Mouse (Mus musculus): ENCODE results near the gene Foxn2.

DNA sequence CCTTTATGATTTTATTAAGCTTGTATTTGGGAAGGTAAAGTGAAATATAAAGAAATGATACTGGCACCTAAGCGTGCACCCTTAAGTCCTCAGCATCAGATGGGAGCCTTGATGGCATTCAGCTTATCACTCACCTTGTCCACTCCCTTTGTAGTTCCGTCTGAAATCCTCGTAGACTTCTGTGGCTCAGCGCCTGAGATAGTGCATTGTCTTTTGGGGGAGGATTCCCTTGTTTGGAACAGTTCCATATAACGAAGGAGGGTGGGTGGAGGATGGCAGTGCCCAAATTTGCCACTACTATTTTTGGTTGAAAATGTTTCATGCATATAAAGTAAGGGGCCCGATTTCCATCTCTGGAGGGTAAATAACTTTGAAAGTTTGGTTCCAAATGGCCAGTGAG lies 90.7 kb downstream of the Foxn2 start:
- TF ChIP-seq POLR2A (IDR thresholded peaks at IDR 0.05; ENCODE audit: low read depth, low read length), result no peak
- no peak for TF ChIP-seq CTCF (IDR thresholded peaks at IDR 0.05; ENCODE audit: borderline replicate concordance, insufficient read depth, low read length)
